Mouse (Mus musculus): ENCODE data around the gene Nt5c3.

- TF ChIP-seq CTCF (IDR thresholded peaks at IDR 0.05; ENCODE audit: low read depth) (no peak), EP300 (optimal IDR thresholded peaks at IDR 0.05) (no peak)
Measured at GRCm38 (mm10) chr6:56920222-56921092, 3.3 kb downstream of the Nt5c3 start.
